Mouse (Mus musculus): Measurements from ENCODE around the gene Aldh5a1. TPM values are rescaled to one million over a fixed set of nuclear protein-coding genes. Genes with fewer than 3 reads are reported as not detected.
A peak's percentile ranks its signal among the peaks of the same experiment; 100 is the strongest.

Aldh5a1 gene
- polyA plus RNA-seq, 1 experiment from 2014 or later: 9.3 TPM

DNA sequence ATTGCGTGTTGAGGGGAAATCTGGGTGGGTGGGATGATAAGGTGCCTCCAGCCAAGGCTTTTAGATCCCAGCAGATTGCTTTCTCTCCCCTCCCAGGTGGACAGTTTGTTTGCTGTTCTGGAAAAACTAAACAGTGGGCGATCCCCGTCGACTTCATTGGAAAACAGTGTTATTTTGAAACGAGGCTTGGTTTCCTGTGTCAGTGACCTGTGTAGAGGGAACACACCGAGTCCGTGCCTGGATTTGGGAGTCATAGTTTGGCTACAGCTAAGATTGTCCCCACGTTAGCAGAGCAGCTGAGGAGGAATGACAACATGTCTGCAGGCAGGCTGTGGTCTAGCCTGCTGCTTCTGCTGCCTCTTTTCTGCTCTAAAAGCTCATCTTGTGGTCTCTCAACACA lies 5.8 kb upstream of the Aldh5a1 start:
- H3K4me3 ChIP-seq (ENCODE audit: low read depth, low read length): no peak overlapping the region
- no peak overlapping the region for H3K9ac ChIP-seq (replicated peaks; ENCODE audit: low read depth, low read length)
- no peaks in the 10 kb centered on the region for H3K9me3 ChIP-seq (ENCODE audit: control insufficient read depth, low read depth, low read length)
- no peak for ATAC-seq (ENCODE audit: insufficient number of reproducible peaks, insufficient read depth, low FRiP score, low read depth)
- WGBS: 67% methylated on average over 8 of the region's 8 CpGs
- H3K36me3 ChIP-seq (ENCODE audit: control insufficient read depth, insufficient read depth, low read length): no peaks in the 10 kb centered on the region
- H3K4me2 ChIP-seq (replicated peaks; ENCODE audit: low read depth, low read length): no peak overlapping the region
- H3K27ac ChIP-seq (ENCODE audit: low read length): no peak overlapping the region
- no peaks in the 10 kb centered on the region for H3K27me3 ChIP-seq (ENCODE audit: control insufficient read depth, insufficient read depth, low read length)
- 0 out of 2 replicates have a peak, but pooled peaks cover 2% of the 10 kb centered on the region for H3K4me1 ChIP-seq (ENCODE audit: control insufficient read depth, insufficient read depth, low read length)

DNA sequence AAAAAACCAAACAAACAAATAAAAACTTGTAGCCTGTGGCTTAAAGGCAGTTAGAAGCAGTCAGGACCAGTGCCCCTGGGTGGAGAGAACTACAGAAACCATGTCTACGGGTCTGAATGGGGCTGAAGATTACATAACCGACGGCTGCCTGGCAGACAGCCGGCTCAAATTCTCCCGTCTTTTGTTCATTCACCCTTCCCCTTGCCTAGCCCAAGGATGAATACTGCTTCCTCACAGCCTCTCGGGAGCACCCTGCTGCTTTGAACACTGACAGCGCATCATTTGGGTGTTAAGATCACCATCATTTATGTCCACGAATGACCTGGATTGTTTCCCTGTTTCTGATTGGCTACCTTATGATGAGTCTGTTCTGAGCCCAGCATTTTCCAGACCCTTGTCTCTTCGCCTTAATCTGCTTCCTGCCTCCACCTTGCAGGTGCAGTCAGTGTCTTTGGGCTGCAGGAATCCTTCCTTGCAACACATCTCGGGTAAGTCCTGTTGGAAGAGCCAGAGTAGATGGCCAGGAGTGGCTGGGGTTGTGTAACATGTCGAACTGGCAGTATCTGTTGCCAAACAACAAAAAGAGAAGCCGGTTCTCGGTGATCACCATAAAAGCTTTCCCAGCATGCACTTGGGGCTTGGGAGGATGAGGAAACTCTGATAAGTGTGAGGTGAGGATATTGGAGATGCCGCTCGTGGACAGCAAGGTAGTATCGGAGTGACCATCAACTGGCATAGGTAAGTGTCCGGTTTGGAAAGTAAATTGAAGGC lies 5.2 kb upstream of the Aldh5a1 start, which contains the start of gene Gpld1:
Gene Gpld1, plus strand, starts transcription at position 641 of the 771 bp plus-strand sequence.
- Histone ChIP-seq H3K4me1 (ENCODE audit: control insufficient read depth, insufficient read depth, low read length) (0 out of 2 replicates have a peak, but pooled peaks cover 2% of the 10 kb centered on the region), H3K36me3 (ENCODE audit: control insufficient read depth, insufficient read depth, low read length) (no peaks in the 10 kb centered on the region), H3K9me3 (ENCODE audit: control insufficient read depth, low read depth, low read length) (no peaks in the 10 kb centered on the region), H3K4me2 (replicated peaks; ENCODE audit: low read depth, low read length) (no peak within 1 kb of the TSS), H3K4me3 (ENCODE audit: low read depth, low read length) (no peak within 1 kb of the TSS), H3K27ac (ENCODE audit: low read length) (no peak within 1 kb of the TSS), H3K9ac (replicated peaks; ENCODE audit: low read depth, low read length) (no peak within 1 kb of the TSS), H3K27me3 (ENCODE audit: control insufficient read depth, insufficient read depth, low read length) (no peaks in the 10 kb centered on the region)
- ATAC-seq (ENCODE audit: insufficient number of reproducible peaks, insufficient read depth, low FRiP score, low read depth): no peak
- 66% methylated on average over 17 of the region's 17 CpGs for WGBS

- H3K4me3 ChIP-seq (ENCODE audit: low read depth, low read length): no peak overlapping the region
- no peak overlapping the region for H3K9ac ChIP-seq (replicated peaks; ENCODE audit: low read depth, low read length)
- H3K4me1 ChIP-seq (ENCODE audit: control insufficient read depth, insufficient read depth, low read length): no peaks in the 10 kb centered on the region
- no peaks in the 10 kb centered on the region for H3K27me3 ChIP-seq (ENCODE audit: control insufficient read depth, insufficient read depth, low read length)
- no peak overlapping the region for H3K27ac ChIP-seq (ENCODE audit: low read length)
- no peak for ATAC-seq (ENCODE audit: insufficient number of reproducible peaks, insufficient read depth, low FRiP score, low read depth)
- no peaks in the 10 kb centered on the region for H3K9me3 ChIP-seq (ENCODE audit: control insufficient read depth, low read depth, low read length)
- H3K4me2 ChIP-seq (replicated peaks; ENCODE audit: low read depth, low read length): no peak overlapping the region
- WGBS: 86% methylated on average over 9 of the region's 9 CpGs
- H3K36me3 ChIP-seq (ENCODE audit: control insufficient read depth, insufficient read depth, low read length): no peaks in the 10 kb centered on the region
Measured at GRCm38 (mm10) chr13:24939472-24939871, 2.0 kb upstream of the Aldh5a1 start.

DNA sequence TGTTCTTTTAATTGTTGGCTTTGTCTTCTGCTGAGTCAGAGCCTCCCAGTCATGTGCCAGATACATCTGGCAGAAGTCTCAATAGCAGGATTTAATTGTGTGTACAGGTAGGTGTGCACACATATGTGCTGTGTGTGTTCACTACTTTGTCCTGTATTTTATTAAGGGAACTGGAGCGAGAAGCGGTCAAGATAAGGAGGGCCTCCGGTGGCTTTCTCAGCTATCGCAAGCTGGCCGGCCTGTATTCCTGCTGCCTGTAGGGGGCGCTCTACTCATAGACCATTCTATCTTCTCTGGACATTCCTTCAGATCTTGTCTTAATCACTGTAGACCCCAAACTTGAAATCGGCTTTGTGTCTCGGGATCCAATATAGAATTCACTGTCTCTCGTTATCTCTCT lies 1.2 kb upstream of the Aldh5a1 start:
- Histone ChIP-seq H3K4me1 (ENCODE audit: control insufficient read depth, insufficient read depth, low read length) (no peaks in the 10 kb centered on the region), H3K9me3 (ENCODE audit: control insufficient read depth, low read depth, low read length) (no peaks in the 10 kb centered on the region), H3K4me2 (replicated peaks; ENCODE audit: low read depth, low read length) (peak overlapping the region; percentile 73), H3K27ac (ENCODE audit: low read length) (no peak overlapping the region), H3K9ac (replicated peaks; ENCODE audit: low read depth, low read length) (no peak overlapping the region), H3K4me3 (ENCODE audit: low read depth, low read length) (no peak overlapping the region), H3K36me3 (ENCODE audit: control insufficient read depth, insufficient read depth, low read length) (no peaks in the 10 kb centered on the region), H3K27me3 (ENCODE audit: control insufficient read depth, insufficient read depth, low read length) (no peaks in the 10 kb centered on the region)
- 33% methylated on average over 9 of the region's 9 CpGs for WGBS
- no peak for ATAC-seq (ENCODE audit: insufficient number of reproducible peaks, insufficient read depth, low FRiP score, low read depth)

DNA sequence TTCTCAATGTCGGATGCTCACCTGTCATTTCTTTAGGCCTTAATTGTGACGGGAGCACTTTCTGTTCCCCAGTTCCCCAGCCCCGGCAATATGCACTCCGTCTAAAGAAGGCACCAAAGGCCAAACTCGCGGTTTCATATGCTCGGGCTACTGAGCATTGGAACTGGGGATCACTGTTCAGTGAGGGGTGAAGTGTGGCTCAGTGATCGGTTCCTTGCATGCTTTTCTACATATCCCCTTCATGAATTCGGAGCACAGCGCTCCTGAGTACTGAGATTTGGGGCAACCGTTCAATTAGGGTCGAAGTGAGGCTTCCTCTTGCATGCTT lies 342 bp upstream of the Aldh5a1 start:
- Histone ChIP-seq H3K4me1 (ENCODE audit: control insufficient read depth, insufficient read depth, low read length) (no peaks in the 10 kb centered on the region), H3K27me3 (ENCODE audit: control insufficient read depth, insufficient read depth, low read length) (no peaks in the 10 kb centered on the region), H3K9ac (replicated peaks; ENCODE audit: low read depth, low read length) (peak overlapping the region; percentile 87), H3K36me3 (ENCODE audit: control insufficient read depth, insufficient read depth, low read length) (no peaks in the 10 kb centered on the region), H3K27ac (ENCODE audit: low read length) (peak overlapping the region; percentile 91; the same call in 1 of the 2 replicates), H3K4me3 (ENCODE audit: low read depth, low read length) (peak overlapping the region; percentile 86), H3K9me3 (ENCODE audit: control insufficient read depth, low read depth, low read length) (no peaks in the 10 kb centered on the region), H3K4me2 (replicated peaks; ENCODE audit: low read depth, low read length) (peak overlapping the region; percentile 73)
- 22% methylated on average over 12 of the region's 12 CpGs for WGBS
- no peak for ATAC-seq (ENCODE audit: insufficient number of reproducible peaks, insufficient read depth, low FRiP score, low read depth)

GRCm38 (mm10) chr13:24936772-24937107 lies 721 bp downstream of the Aldh5a1 start:
- Histone ChIP-seq H3K27me3 (ENCODE audit: control insufficient read depth, insufficient read depth, low read length) (no peaks in the 10 kb centered on the region), H3K4me1 (ENCODE audit: control insufficient read depth, insufficient read depth, low read length) (no peaks in the 10 kb centered on the region), H3K4me3 (ENCODE audit: low read depth, low read length) (peak overlapping the region; percentile 86), H3K9ac (replicated peaks; ENCODE audit: low read depth, low read length) (peak overlapping the region; percentile 87), H3K9me3 (ENCODE audit: control insufficient read depth, low read depth, low read length) (no peaks in the 10 kb centered on the region), H3K4me2 (replicated peaks; ENCODE audit: low read depth, low read length) (peak overlapping the region; percentile 73), H3K27ac (ENCODE audit: low read length) (peak overlapping the region; percentile 91), H3K36me3 (ENCODE audit: control insufficient read depth, insufficient read depth, low read length) (no peaks in the 10 kb centered on the region)
- ATAC-seq (ENCODE audit: insufficient number of reproducible peaks, insufficient read depth, low FRiP score, low read depth): no peak
- 30% methylated on average over 5 of the region's 5 CpGs for WGBS

- Histone ChIP-seq H3K4me1 (ENCODE audit: control insufficient read depth, insufficient read depth, low read length) (no peaks in the 10 kb centered on the region), H3K4me3 (ENCODE audit: low read depth, low read length) (no peak overlapping the region), H3K36me3 (ENCODE audit: control insufficient read depth, insufficient read depth, low read length) (no peaks in the 10 kb centered on the region), H3K9me3 (ENCODE audit: control insufficient read depth, low read depth, low read length) (no peaks in the 10 kb centered on the region), H3K27me3 (ENCODE audit: control insufficient read depth, insufficient read depth, low read length) (no peaks in the 10 kb centered on the region), H3K27ac (ENCODE audit: low read length) (no peak overlapping the region), H3K4me2 (replicated peaks; ENCODE audit: low read depth, low read length) (no peak overlapping the region), H3K9ac (replicated peaks; ENCODE audit: low read depth, low read length) (no peak overlapping the region)
- WGBS: 90% methylated on average over 7 of the region's 7 CpGs
- ATAC-seq (ENCODE audit: insufficient number of reproducible peaks, insufficient read depth, low FRiP score, low read depth): no peak
Measured at GRCm38 (mm10) chr13:24933199-24933598, 4.3 kb downstream of the Aldh5a1 start.

GRCm38 (mm10) chr13:24930591-24930990 lies 6.9 kb downstream of the Aldh5a1 start:
- no peak overlapping the region for H3K4me3 ChIP-seq (ENCODE audit: low read depth, low read length)
- no peak for ATAC-seq (ENCODE audit: insufficient number of reproducible peaks, insufficient read depth, low FRiP score, low read depth)
- peaks cover 6% of the 10 kb centered on the region; the same call in 1 of the 2 replicates for H3K36me3 ChIP-seq (ENCODE audit: control insufficient read depth, insufficient read depth, low read length)
- H3K9me3 ChIP-seq (ENCODE audit: control insufficient read depth, low read depth, low read length): no peaks in the 10 kb centered on the region
- no peak overlapping the region for H3K27ac ChIP-seq (ENCODE audit: low read length)
- no peak overlapping the region for H3K9ac ChIP-seq (replicated peaks; ENCODE audit: low read depth, low read length)
- H3K27me3 ChIP-seq (ENCODE audit: control insufficient read depth, insufficient read depth, low read length): no peaks in the 10 kb centered on the region
- no peaks in the 10 kb centered on the region for H3K4me1 ChIP-seq (ENCODE audit: control insufficient read depth, insufficient read depth, low read length)
- H3K4me2 ChIP-seq (replicated peaks; ENCODE audit: low read depth, low read length): no peak overlapping the region

DNA sequence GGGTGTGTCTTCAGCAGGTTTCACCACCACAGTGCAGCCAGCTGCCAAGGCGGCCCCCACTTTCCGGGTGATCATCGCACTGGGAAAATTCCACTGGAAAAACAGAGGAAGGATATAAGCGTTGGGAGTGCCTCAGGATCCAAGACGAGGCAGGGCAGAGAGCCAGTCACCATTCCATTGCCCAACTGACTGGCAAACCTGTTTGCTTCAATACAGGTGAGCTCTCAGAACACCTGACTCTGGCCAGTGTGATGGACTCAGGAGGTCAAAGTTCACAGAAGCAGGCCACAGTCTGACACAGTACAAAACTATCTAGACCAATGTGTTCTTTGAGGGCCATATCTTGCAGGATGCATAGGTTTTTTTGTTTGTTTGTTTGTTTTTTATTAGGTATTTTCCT lies 13.5 kb downstream of the Aldh5a1 start:
- Histone ChIP-seq H3K4me1 (ENCODE audit: control insufficient read depth, insufficient read depth, low read length) (no peaks in the 10 kb centered on the region), H3K9ac (replicated peaks; ENCODE audit: low read depth, low read length) (no peak overlapping the region), H3K27ac (ENCODE audit: low read length) (no peak overlapping the region), H3K36me3 (ENCODE audit: control insufficient read depth, insufficient read depth, low read length) (peaks cover 10% of the 10 kb centered on the region; the same call in 1 of the 2 replicates), H3K4me3 (ENCODE audit: low read depth, low read length) (no peak overlapping the region), H3K27me3 (ENCODE audit: control insufficient read depth, insufficient read depth, low read length) (no peaks in the 10 kb centered on the region), H3K9me3 (ENCODE audit: control insufficient read depth, low read depth, low read length) (no peaks in the 10 kb centered on the region), H3K4me2 (replicated peaks; ENCODE audit: low read depth, low read length) (no peak overlapping the region)
- no peak for ATAC-seq (ENCODE audit: insufficient number of reproducible peaks, insufficient read depth, low FRiP score, low read depth)
- 88% methylated on average over 5 of the region's 5 CpGs for WGBS
